Mouse (Mus musculus): ENCODE measurements around the gene Sod1.
"Not testable (repeated sequence)": the region's sequence is repeated elsewhere in the genome, so short reads cannot be mapped to it uniquely, and the experiment has no call there.

Sod1 gene

DNA sequence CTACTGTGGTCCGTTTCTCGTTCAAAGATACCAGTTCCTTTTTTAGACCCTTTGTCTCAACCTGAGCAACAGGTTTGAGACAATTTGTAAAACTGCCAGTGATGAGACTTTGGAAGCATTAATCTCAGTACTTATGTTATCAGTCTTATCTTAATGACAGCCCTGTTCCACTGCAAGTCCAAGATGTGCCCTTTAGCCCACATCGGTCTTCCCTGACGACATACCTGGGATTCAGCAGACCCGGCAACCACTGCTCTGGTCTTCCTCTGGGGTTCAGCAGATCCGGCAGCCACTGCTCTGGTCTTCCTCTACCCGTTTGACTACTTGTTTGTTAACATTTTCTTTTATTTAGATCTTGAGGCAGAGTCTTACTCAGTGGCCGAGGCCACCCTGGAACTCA is 8.8 kb upstream of the Sod1 start:
- DNase-seq (ENCODE audit: low spot score): no peak

DNA sequence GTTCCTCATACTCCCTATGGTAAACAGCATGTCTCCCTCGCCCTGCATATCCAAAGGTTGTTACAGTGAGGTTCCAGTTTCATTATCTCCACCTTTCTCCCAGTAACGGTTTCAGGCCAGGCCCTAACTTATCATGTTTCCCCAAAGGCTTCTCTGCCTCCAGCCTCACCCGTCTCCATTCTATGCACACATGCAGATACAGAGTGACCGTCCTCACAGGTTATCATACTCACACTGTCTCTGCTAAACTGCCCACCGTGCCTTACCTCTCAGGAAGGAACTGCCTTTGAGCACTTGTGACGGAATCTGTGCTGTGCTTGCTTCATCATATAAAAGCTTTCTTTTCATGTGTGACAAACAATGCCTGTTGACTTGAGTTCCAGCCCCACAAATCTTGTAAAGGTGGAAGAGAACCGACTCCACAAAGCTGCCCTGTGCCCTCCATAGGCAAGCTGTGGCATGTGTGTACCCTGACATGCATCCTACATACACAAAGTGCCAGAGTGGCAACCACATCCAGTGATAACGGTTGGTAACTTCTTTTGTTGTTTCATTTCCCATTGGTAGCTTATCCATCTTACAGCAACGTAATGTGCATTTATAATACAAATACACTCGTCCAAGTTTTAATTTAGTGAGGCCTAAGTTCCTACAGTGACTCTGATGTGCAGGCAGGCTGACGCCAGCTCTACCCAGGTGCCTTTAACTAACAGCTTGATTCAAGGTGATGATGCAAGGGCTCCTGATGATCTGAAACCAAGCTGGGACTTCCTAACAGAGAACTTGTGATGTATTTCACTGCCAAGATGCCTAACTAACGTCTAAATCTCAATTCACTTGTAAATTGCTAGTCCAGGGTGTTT is 6.8 kb upstream of the Sod1 start:
- no peak for DNase-seq (ENCODE audit: low spot score)

DNA sequence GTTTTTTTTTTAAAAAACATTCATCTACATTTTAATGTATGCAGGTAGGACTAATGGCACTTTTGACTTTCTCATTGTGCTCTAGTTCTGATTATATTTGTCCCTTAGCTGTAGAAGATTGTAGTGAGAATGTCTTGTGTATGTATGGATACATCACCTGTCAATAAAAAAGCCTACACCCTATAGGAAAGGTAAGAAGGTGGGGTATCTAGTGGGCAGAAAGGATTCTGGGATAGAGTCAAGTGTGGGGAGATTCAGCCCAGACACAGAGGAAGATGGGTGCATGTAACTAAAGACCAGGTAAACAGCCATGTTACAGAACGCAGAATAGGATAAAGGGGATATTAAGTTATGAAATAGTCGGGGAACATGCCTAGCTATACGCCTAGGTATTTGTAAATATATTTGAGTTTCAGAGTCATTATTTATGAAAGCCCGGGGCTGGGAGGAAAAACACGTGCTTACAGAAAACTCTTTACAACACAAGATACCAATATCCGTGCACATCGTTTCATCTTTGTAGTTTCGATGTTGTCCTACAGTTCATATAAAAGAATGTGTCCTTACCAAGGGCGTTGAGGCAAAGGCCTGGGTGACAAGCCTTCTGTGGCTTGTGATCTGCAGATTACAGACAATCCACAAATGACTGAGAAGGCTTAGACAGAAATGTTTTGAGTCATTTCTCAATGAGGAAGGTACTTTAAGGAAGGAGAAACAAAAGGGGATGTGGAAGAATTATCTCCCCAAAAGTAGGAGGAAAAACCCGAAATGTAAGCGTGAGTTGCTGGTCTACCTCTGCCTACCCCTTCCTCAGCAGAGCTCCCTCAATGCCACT is 5.6 kb upstream of the Sod1 start:
- DNase-seq (ENCODE audit: low spot score): no peak

DNA sequence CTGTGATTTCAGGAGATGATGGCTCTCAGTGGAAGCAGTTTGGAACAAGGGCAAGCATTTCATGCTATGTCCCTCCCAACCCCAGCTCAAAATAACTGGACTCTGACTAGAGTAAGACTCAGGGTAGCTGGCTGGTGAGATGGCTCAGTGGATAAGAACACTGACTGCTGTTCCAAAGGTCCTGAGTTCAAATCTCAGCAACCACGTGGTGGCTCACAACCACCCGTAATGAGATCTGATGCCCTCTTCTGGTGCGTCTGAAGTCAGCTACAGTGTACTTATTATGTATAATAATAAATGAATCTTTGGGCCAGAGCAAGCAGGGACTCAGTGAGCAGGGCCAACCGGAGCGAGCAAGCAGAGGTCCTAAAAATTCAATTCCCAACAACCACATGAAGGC is 4.7 kb upstream of the Sod1 start:
- DNase-seq (ENCODE audit: low spot score): not testable (repeated sequence)

DNA sequence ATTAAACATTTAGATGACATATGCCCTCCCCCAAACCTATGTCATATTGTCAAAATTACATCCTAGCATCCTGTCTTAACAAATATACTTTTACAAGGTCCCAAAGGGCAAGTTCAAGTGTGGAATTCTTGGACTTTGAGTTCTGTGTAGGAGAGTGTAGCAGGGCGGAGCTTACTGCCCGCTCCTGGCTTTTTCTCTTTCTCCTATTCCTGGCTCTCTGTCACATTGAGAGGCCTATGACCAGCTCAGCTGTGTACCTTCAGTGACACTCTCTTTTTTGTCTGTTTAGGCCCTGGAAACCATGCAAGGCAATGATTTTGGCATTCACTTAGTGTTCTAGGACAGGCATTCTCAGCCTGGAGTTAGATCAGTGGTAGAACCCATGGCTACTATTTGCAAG is 4.1 kb upstream of the Sod1 start:
- no peak for DNase-seq (ENCODE audit: low spot score)

DNA sequence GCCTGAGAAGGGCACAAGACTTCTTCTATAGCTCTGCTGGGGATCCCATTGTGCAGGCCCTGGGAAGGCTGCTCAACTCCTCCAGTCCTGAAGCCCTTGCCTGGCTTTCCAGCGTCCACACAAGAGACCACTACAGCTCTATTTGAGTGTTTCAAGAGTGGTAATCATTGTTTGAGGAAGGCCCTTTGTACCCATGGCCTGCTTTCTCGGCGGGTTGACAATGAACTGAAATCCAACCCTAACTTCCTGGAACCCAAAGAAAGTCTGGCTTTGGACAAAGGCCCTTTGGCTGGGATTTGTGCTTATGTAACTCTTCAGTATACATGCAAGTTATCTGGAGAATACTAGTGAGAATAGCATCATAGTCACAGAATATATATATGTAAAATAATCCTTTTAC is 3.2 kb upstream of the Sod1 start:
- DNase-seq (ENCODE audit: low spot score): no peak

DNA sequence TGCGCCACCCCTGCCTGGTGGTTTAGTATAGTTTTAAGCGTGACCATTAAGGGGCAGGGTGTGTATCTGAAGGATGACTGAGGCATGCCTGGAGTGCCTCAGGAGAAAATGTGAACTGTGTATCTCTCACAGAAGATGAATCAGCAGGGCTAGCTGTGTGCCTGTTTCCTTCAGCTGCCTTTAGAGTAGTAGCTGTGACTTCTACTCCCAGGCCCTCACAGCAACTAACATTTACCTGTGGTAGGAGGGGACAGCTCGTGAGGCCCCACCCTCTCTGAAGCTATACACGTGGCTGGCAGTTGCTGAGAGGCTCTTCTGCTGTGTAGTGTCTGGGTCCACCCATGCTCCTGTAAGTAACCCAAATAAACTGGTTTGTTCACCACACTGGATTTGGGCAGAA is 2.6 kb upstream of the Sod1 start:
- DNase-seq (ENCODE audit: low spot score): no peak

DNA sequence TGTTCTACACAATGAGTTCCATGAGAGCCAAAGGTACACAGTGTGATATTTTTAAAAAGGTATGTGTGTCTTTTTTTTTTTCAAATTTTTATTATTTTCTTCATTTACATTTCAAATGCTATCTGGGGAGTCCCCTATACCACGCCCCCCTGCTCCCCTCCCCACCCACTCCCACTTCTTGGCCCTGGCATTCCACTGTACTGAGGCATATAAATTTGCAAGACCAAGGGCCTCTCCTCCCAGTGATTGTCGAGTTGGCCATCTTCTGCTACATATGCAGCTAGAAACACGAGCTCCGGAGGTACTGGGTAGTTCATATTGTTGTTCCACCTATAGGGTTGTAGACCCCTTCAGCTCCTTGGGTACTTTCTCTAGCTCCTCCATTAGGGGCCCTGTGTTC is 1.1 kb upstream of the Sod1 start:
- DNase-seq (ENCODE audit: low spot score): not testable (repeated sequence)

DNA sequence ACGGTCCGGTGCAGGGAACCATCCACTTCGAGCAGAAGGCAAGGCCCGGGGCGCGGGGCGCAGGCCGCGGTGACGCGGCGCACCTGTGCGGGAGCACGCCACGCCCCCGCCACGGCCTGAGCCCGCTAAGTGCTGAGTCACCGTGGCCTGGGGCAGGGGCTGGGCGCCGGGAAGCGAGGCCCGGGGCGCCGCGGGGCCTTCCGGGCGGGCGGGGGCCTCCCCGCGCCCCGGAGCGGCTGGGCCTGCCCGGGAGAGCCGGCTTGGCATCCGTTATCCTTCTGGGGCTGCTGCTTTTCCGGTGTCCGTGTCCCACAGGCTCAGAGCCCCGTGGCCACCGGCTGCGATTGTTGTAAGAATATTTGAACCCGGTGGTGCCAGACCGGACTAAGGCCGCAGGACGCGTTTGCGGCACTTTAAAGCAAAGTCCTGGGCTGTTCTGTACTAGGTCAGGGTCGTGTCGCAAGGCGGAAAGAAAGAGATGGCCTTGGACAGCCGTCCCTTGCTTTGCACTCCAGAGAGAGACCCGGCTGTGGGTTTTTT is 408 bp downstream of the Sod1 start:
- DNase-seq (ENCODE audit: low spot score): peak; percentile 59

DNA sequence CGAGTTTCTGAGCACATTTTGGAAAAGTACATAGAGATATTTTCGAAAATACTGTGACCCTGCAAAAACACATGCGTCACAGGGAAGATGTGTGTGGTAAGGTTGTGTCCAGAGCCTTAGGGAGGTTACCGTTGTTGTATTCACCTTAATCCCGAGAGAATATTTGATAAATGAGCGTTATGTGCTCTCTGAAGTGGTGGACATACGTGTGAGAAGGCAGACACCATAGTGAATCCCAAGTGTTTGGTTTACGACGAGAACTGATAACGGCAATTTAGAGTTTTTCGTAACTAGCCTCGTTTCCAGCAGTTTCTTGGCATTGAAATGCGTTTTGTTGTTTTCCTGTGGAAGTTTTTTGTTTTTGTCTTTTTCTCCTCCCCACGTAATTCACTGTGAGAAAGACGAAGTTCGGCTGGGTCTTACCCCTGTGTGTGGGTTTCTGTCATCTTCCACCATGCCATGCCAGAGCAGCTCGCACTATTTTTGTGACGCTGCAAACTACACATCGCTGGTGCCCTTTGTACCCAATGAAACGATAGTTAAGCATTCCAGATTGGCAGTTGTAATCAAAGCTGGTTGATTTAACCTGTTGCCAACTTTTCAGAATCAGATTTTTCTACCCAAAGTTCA is 1.0 kb downstream of the Sod1 start:
- DNase-seq (ENCODE audit: low spot score): no peak

DNA sequence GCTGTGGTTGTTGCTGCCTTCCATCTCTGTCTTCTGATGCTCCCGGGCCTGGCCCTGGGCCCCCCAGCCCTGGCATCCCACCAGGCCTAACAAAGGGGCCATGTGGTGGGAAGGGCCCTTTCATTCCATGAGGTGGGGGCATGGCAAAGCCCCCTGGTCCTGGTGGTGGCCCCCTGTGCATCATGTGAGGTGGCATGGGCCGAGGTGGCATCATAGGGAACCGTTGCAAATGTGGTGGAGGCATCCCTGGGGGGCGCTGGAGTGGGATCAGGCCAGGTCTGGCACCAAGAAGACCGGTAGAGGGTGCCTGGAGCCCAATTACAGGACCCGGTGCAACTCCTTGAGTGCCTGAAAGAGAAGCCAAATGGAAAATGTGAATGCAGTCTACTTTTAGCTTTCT is 9.3 kb downstream of the Sod1 start:
- no peak for DNase-seq (ENCODE audit: low spot score)

DNA sequence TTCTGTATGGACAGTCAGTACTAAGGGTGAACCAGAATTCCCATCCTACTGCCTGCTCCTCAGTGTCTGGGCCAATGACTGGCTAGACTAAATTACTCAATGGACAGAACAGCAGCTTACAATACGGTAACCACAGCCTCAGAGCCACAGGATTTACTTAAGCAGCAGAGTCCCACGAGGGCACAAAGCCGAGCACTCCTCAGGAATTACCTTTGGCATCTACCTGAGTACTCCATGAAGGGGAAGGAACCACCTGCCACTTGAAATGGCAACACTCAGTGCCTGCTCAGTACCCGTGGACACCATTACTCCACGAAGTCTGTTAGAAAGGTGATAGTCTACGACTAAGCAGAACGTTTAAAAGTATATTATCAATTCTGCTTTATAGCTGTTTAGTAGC is 10.7 kb downstream of the Sod1 start:
- no peak for DNase-seq (ENCODE audit: low spot score)

DNA sequence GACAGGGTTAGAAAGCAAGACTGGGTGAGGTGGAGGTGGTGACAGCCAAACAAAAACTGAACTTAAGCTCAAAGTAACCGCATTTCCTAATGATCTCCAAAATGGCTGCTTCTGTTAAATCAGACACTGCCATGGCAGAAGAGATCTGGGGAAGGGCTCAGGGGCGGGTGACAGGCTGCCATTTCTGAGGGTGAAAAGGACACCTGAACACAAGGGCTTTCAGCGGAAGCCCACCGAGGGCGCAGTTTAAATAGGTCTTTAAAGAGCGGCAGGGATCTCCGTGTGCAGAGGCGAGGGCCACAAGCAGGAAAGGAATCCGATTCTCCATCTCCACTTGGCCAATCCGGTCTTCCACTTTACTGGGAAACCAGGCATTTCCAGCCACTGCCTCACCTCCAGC is 13.1 kb downstream of the Sod1 start:
- DNase-seq (ENCODE audit: low spot score): no peak

DNA sequence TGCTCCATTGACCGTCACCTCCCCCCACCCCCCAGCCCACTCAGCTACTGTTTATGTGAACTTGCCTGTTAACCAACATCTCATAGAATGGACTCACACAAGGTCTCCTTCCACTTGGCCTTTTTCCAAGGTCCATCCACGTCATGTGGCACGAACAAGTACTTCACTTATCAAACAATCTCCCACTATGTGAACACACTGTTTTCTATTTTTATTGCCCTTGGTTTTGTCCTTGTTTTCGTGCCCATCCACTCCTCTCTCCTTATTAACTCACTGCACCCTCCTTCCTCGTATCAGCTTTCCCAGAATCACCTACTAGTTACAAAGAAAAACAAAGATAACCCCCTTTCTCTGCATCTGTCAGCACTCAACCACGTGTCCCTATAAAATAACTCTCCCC is 14.1 kb downstream of the Sod1 start:
- no peak for DNase-seq (ENCODE audit: low spot score)

DNA sequence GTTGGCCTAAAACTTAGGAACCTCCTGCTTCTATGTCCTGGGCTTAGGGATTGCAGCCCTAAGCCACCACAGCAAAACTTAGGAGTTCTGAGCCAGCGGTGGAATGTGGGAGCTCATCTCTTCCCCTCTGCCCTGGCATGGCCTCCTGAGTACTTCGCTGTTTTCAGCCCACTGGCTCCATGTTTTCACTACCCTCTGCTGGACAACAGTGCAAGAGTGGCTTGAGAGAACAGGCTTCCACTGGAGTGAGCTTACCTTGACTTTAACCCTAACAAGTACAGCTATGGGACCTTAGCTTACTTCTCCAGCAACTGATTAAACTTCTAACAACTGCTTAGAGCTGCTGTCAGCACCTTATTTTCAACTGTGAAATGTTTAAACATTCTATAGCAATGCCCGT is 14.6 kb downstream of the Sod1 start:
- no peak for DNase-seq (ENCODE audit: low spot score)

DNA sequence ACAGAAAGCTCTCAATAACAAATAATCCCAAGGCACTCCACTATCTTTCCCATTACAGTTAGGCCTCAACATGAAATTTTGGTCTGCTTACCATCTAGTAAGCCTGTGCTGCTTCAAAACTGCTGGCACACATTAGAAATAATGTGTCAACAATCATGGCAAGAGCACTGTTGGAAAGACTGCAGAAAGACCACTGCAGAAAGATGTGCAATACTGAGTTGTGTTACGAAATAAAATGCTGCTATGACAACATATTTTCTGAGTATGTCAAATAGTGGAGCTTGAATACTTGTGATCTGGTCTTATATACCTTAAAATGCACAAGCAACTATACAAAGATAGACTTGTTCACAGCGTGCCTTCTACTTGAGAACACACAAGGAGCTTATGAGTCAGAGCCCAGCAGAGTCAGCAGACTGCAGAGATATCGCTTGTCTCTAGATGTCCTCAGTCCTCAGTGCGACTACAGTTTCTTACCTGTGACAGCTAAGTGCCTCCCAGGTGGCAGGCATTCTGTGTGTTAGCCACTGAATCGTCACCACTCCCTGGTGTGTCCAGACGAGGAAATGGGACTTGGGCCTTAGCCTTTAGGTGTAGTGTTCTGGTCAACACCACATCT is 18.7 kb downstream of the Sod1 start:
- no peak for DNase-seq (ENCODE audit: low spot score)

DNA sequence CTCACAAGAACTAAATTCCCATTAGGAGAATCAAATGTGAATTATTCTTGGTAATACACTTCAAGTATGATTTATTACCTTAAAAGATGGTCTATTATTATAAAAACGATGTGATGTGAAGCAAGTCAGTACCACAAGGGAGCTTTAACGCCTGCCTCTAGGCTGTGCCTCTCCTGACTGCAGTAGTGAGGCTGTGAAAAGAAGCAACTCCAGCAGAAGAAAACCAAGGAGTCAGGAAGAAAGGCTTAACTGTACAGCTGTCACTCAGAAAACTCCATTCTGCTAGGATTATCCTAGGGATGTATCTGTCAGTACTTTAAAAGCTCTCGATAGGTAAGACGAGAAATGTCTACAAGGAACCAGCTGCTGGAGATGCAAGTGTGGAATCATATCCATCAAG is 21.3 kb downstream of the Sod1 start:
- no peak for DNase-seq (ENCODE audit: low spot score)

DNA sequence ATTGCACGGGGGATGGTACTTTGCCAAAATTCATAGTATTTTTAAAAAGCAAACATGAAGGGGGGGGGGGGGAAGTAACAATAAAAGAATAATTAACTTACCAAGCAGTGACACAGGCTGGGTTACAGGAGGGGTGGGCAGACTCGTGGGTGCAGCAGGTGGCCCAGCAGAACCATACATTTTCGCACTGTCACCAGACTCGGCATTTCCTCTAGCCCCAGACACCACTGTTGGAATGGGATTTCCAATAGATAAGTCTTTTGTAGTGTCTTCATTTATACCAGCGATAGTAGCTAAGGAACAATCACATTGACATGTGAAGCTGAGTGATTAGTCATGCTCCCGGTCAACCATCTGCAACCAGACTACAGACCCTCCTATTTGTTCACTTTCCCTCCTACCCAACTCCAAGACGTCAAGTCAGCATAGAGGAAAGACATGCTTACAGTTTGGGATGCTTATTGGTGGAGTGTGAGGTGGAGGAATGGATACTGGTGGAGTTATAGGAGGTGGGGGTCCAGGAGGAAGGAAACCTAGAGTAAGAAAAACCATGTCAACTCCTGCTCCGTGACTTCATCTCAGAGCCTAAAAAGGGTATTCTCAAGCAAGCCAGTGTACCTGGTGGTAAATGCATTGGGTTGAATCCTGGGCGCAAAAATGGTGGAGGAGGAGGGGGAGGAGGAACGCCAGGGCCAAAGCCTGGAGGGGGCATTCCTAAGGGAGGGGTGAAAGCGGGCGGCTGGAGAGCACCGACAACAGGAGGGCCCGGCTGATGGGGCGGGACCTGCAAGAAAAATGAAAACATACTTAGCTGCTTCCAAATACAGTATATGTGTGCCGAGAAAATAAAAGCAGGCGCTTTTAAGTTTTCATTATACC is 22.1 kb downstream of the Sod1 start:
- DNase-seq (ENCODE audit: low spot score): no peak

DNA sequence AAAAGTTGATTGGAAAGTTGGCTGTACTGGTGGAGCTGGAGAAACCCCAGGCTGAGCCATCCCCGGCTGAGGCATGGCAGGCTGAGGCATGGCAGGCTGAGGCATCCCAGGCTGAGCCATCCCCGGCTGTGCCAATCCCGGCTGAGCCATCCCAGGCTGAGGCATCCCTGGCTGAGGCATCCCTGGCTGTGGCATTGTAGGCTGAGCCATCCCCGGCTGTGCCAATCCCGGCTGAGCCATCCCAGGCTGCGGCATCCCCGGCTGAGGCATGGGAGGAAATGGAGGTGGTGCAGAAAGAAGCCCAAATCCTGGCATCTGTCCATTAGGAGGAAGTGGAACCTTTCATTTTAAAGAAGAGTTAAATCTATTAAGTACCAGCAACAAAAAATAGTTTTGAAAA is 29.5 kb downstream of the Sod1 start:
- DNase-seq (ENCODE audit: low spot score): no peak

DNA sequence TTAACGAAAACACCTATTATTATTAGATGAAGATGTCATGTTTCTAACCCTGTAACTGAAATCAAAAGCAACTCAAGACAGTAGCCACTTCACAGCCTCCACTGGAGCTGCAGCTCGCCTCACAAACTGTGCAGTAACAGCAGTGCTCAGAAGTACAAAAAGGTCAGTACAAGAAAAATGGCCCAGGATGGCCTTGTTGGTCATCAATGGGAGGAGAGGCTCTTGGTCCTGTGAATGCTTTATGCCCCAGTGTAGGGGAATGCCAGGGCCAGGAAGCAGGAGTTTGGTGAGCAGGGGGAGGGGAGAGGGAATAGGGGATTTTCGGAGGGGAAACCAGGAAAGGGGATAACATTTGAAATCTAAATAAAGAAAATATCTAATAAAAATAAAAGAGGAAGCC is 30.7 kb downstream of the Sod1 start:
- not testable (repeated sequence) for DNase-seq (ENCODE audit: low spot score)

DNA sequence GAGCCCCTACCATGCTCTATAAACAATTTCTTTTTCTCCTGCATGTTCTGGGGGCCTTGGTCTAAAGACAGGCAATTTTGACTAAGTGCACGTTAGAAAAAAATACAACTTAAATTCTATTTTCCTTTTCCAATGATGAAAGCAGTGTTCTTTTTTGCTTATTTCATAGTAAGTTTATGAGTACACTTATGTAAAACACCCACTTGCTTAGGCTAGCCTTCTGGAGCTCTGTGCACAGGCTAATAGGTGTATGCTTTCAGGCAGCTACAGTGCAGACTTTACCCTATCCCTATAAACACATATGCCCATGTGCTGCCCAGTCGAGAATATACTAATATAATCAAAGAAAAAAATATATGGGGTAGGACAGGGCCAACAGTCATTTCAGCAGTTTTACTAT is 32.0 kb downstream of the Sod1 start:
- no peak for DNase-seq (ENCODE audit: low spot score)

Measured in ovary, postnatal 36 days (tissue).